Mouse (Mus musculus) mesoderm, embryonic 11.5 days (tissue): ENCODE data around the gene 9430097D07Rik.

Experiments used
- DNase-seq: peaks from one replicate; pipeline ENCODE4 v3.0.0-alpha.2; 2012; ENCODE audit warnings: low read depth, low spot score

Gene 9430097D07Rik

GRCm38 (mm10) chr2:32597699-32598098, 22.2 kb upstream of the 9430097D07Rik start:
- no peak for DNase-seq

- DNase-seq, result no peak
These were observed 21.8 kb upstream of the 9430097D07Rik start for GRCm38 (mm10) chr2:32597248-32597647.

GRCm38 (mm10) chr2:32596725-32597124, 21.2 kb upstream of the 9430097D07Rik start:
- DNase-seq, result no peak

- no peak for DNase-seq
These were observed 15.8 kb upstream of the 9430097D07Rik start for GRCm38 (mm10) chr2:32591249-32591648.

- no peak for DNase-seq
These were observed 14.7 kb upstream of the 9430097D07Rik start for GRCm38 (mm10) chr2:32590224-32590623.

GRCm38 (mm10) chr2:32589213-32589795, 13.8 kb upstream of the 9430097D07Rik start:
- DNase-seq, result no peak

- DNase-seq, result no peak
These were observed 12.3 kb upstream of the 9430097D07Rik start for GRCm38 (mm10) chr2:32587731-32588321.

- peak; percentile 97 for DNase-seq
These were observed 11.4 kb upstream of the 9430097D07Rik start, which contains the start of gene St6galnac4 for GRCm38 (mm10) chr2:32586871-32587351. Gene St6galnac4 (plus strand): TSS chr2:32587095.

- no peak for DNase-seq
These were observed 9.7 kb upstream of the 9430097D07Rik start for GRCm38 (mm10) chr2:32585149-32585714.

- DNase-seq, result peak; percentile 92
These were observed 7.6 kb upstream of the 9430097D07Rik start for GRCm38 (mm10) chr2:32582830-32583799.

- peak; percentile 63 for DNase-seq
These were observed 6.1 kb upstream of the 9430097D07Rik start for GRCm38 (mm10) chr2:32581450-32582095.

- DNase-seq, result no peak
These were observed 2.9 kb upstream of the 9430097D07Rik start for GRCm38 (mm10) chr2:32578146-32579046.

- no peak for DNase-seq
These were observed 1.0 kb upstream of the 9430097D07Rik start for GRCm38 (mm10) chr2:32576532-32576931.

GRCm38 (mm10) chr2:32574901-32575585, 441 bp downstream of the 9430097D07Rik start:
- peak; percentile 62 for DNase-seq

- no peak for DNase-seq
These were observed 987 bp downstream of the 9430097D07Rik start, which contains the start of gene Pip5kl1 for GRCm38 (mm10) chr2:32574497-32574896. Gene Pip5kl1 (plus strand): TSS chr2:32574797.

GRCm38 (mm10) chr2:32572196-32572595, 3.3 kb downstream of the 9430097D07Rik start:
- no peak for DNase-seq

- DNase-seq, result peak; percentile 91
These were observed 4.6 kb downstream of the 9430097D07Rik start, which contains the start of gene Dpm2 for GRCm38 (mm10) chr2:32570698-32571494. Gene Dpm2 (plus strand): TSS chr2:32570858.

- no peak for DNase-seq
These were observed 6.5 kb downstream of the 9430097D07Rik start for GRCm38 (mm10) chr2:32568941-32569340.

- DNase-seq, result no peak
These were observed 7.3 kb downstream of the 9430097D07Rik start for GRCm38 (mm10) chr2:32568149-32568548.
